Mouse (Mus musculus) forebrain, embryonic 12.5 days (tissue): ENCODE measurements around the gene Mtmr11. TPM values are rescaled to one million over a fixed set of nuclear protein-coding genes. Genes with fewer than 3 reads are reported as not detected.
"Not testable (repeated sequence)": the region's sequence is repeated elsewhere in the genome, so short reads cannot be mapped to it uniquely, and the experiment has no call there.

Experiments
- ATAC-seq: fragments of 200-750 bp; cut with Nextera tagmentation; 2 replicates; pipeline ENCODE4 v1.8.0; 2017; ENCODE audit warnings: moderate TSS enrichment; ENCODE audit not compliant: low FRiP score
- H3K27ac ChIP-seq: fragments of 300-500 bp; sonication (generic); 2 replicates; pipeline ENCODE4 v1.5.1; 2016; ENCODE audit warnings: mild to moderate bottlenecking
- H3K27me3 ChIP-seq: fragments of 300-500 bp; sonication (generic); 2 replicates; pipeline ENCODE4 v1.6.1; 2016; ENCODE audit warnings: mild to moderate bottlenecking
- H3K36me3 ChIP-seq: fragments of 300-500 bp; sonication (generic); replicated peaks from 2 replicates; pipeline ENCODE4 v1.6.1; 2016; ENCODE audit warnings: mild to moderate bottlenecking
- H3K4me1 ChIP-seq: fragments of 300-500 bp; sonication (generic); 2 replicates; pipeline ENCODE4 v1.6.1; 2016
- H3K4me2 ChIP-seq: fragments of 300-500 bp; sonication (generic); 2 replicates; pipeline ENCODE4 v1.6.1; 2016; ENCODE audit warnings: mild to moderate bottlenecking, moderate library complexity
- H3K4me3 ChIP-seq: fragments of 300-500 bp; sonication (generic); replicated peaks from 2 replicates; pipeline ENCODE4 v1.5.1; 2016; ENCODE audit warnings: mild to moderate bottlenecking
- H3K9ac ChIP-seq: fragments of 300-500 bp; sonication (generic); 2 replicates; pipeline ENCODE4 v1.6.1; 2016; ENCODE audit warnings: mild to moderate bottlenecking
- H3K9me3 ChIP-seq: fragments of 300-500 bp; sonication (generic); 2 replicates; pipeline ENCODE4 v1.6.1; 2016
- WGBS: fragments of 180-500 bp; shearing (Covaris S2); methylation state at CpG from one replicate; pipeline ENCODE4 v1.1.7; 2016; 5-methylcytosine and 5-hydroxymethylcytosine counted together
- polyA plus RNA-seq: library from polyadenylated mRNA; unstranded; fragments of >200 nt; fragmentation: Nextera tagmentation; extraction: Ambion mirVana; gene quantifications from 2 replicates; pipeline ENCODE4 v1.2.1, GENCODE M21; 2016

The Mtmr11 gene
- polyA plus RNA-seq, 1 experiment from 2014 or later, result 17.8 TPM

DNA sequence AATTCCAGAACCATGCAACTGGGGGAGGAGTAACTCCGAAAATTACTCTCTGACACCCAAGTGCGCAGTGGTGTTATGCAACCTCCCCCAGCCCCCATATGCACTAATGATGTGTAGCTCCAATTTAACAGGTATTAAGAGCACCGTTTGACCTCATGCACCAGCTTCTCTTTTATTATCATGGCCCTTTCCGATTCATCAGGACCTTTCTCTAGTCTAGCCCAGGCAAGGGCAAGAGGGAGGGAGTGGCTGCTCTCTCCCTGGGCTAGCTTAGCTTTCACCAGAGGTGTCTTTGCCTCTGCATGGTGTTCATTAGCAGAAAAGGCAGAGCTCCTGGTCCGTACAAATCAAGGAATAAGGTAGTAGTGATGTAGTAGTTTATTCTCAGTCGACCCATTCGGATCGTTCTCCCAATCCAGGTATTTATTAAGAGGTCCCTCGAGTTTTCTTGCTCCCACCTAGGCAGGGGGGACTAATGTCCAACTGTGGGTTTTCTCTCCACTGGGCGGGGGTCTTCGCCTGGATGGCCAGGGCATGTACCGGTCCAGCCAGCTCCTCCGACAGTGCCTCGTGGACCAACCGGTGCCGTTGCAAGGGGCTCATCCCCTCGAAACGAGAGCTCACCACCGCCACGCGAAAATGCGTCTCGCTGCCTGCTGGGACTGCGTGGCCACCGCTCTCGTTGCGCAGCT, 34.8 kb downstream of the Mtmr11 start:
- Histone ChIP-seq H3K36me3 (peaks cover 4% of the 10 kb centered on the region; the same call in 1 of the 2 replicates), H3K9me3 (peaks cover 4% of the 10 kb centered on the region; the same call in 1 of the 2 replicates), H3K4me3 (peak overlapping the region; percentile 64), H3K27me3 (peaks cover 10% of the 10 kb centered on the region), H3K27ac (peak overlapping the region; percentile 94), H3K9ac (peak overlapping the region; percentile 92), H3K4me2 (peak overlapping the region; percentile 94), H3K4me1 (peaks cover 14% of the 10 kb centered on the region)
- WGBS, result 20% methylated on average over 27 of the region's 27 CpGs
- ATAC-seq, result peak; percentile 51

DNA sequence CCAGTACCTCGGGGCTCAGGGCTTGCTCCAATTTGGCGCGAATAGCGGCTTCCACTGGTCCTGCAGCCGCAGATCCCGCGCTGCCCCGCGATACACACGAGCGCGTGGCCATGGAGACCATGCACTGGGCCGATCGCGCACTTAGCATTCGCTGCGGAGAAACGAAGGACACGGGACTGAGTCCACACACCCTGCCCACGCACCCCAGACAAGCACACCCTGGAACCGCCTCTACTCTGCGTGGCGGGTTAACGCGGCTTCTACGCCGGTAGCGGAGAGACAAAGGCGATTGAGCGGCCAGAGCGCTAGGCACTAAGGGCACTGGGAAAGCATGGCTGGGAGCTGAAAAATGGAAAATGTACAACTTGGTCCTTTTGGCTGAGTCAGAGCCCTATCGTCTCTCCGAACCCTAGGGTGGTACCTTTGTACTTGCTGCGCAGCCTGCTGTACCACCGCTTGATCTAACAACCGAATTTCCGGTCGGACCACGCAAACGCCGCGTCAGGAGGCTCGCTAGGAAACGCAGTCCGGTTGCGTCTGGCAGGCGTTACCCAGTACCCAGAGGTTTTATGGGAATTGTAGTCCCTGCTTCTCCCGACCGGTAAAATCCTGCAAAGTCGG, 35.4 kb downstream of the Mtmr11 start:
- Histone ChIP-seq H3K9me3 (peaks cover 4% of the 10 kb centered on the region; the same call in 1 of the 2 replicates), H3K4me1 (peaks cover 14% of the 10 kb centered on the region), H3K27ac (peak overlapping the region; percentile 94), H3K4me3 (peak overlapping the region; percentile 64), H3K9ac (peak overlapping the region; percentile 92), H3K4me2 (peak overlapping the region; percentile 94), H3K36me3 (peaks cover 4% of the 10 kb centered on the region; the same call in 1 of the 2 replicates), H3K27me3 (peaks cover 10% of the 10 kb centered on the region)
- peak; percentile 95 for ATAC-seq
- WGBS, result under 1% methylated on average over 50 of the region's 50 CpGs

DNA sequence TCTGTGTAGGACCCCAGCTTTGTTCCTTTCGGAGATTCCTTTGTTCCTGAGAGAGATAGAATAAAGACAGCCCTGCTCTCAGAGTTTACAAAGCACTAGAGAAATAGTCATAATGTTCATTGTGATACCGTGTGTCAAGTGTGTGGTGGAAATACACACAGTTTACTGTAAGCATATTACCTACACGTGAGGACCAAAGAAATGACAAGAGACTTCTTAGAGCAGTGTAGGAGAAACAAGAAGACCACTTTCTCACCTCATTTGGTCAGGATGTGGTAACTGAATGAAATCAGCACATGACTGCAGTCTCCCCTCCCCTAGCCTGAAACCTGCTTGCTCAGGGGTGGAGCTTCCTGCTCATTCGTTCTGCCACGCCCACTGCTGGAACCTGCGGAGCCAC, 36.4 kb downstream of the Mtmr11 start:
- H3K27ac ChIP-seq, result no peak overlapping the region

DNA sequence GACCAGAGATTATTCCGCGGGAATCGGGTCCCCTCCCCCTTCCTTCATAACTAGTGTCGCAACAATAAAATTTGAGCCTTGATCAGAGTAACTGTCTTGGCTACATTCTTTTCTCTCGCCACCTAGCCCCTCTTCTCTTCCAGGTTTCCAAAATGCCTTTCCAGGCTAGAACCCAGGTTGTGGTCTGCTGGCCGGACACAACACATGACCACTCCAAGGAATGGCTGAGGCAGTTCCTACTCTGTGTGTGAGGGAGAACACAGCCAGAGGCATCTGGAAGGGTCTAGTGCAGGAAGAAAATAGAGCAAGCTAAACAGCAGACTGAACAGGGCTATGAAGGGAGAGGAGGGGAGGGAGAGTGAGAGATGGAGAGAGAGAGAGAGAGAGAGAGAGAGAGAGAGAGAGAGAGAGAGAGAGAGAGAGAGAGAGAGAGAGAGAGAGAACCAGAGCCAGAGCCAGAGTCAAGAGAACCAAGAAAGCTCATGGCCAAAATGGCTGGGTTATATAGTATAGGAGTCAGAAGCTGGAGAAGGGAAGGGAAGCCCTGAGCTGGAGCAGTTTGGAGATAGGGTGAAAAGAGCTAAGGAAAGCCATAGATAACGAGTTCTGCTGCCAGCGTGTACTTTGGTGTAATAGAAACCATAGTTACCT, 36.9 kb downstream of the Mtmr11 start:
- Histone ChIP-seq H3K4me2 (peak overlapping the region; percentile 94; the same call in 1 of the 2 replicates), H3K4me1 (peaks cover 14% of the 10 kb centered on the region)
- not testable (repeated sequence) for H3K27me3 ChIP-seq, H3K36me3 ChIP-seq, ATAC-seq, H3K4me3 ChIP-seq, H3K9me3 ChIP-seq, H3K9ac ChIP-seq, H3K27ac ChIP-seq
- 29% methylated on average over 8 of the region's 8 CpGs for WGBS

More for the DNA sequence above, 36.4 kb downstream of the Mtmr11 start:
- H3K36me3 ChIP-seq, result peaks cover 4% of the 10 kb centered on the region; the same call in 1 of the 2 replicates
- H3K4me2 ChIP-seq, result peak overlapping the region; percentile 94
- H3K9ac ChIP-seq, result 0 out of 2 replicates have a peak overlapping the region, but pooled peaks have one; percentile 92
- H3K4me1 ChIP-seq, result peaks cover 14% of the 10 kb centered on the region
- H3K4me3 ChIP-seq, result peak overlapping the region; percentile 64
- peaks cover 4% of the 10 kb centered on the region; the same call in 1 of the 2 replicates for H3K9me3 ChIP-seq
- peaks cover 10% of the 10 kb centered on the region for H3K27me3 ChIP-seq
- WGBS, result 2% methylated on average over 6 of the region's 6 CpGs
- ATAC-seq, result peak; percentile 27; the same call in 1 of the 2 replicates

DNA sequence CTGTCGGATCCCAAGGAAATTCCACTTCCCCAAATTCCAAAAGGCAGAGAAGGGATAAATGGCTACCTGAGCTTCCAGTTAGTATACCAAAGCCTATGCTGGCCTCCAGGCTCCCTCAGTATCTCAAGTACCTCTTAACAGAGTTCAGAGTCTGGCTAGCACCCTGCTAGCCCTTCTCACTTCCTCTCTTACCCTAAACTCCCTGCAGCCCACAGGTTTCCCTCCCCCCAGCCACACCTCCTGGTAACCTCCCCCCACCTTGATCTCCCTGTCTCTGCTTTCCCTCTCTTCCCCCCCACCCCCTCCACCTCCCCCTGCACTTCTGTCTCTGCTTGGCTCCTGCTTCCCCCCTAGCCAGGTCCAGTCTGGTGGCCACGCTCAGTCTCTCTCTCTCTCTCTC, 37.9 kb downstream of the Mtmr11 start:
- Histone ChIP-seq H3K9me3 (peaks cover 4% of the 10 kb centered on the region; the same call in 1 of the 2 replicates), H3K36me3 (peaks cover 4% of the 10 kb centered on the region; the same call in 1 of the 2 replicates), H3K4me2 (no peak overlapping the region), H3K4me1 (peaks cover 14% of the 10 kb centered on the region), H3K9ac (no peak overlapping the region), H3K27me3 (peaks cover 10% of the 10 kb centered on the region), H3K27ac (no peak overlapping the region), H3K4me3 (no peak overlapping the region)
- ATAC-seq, result no peak
- WGBS, result 85% methylated on average over 2 of the region's 2 CpGs

DNA sequence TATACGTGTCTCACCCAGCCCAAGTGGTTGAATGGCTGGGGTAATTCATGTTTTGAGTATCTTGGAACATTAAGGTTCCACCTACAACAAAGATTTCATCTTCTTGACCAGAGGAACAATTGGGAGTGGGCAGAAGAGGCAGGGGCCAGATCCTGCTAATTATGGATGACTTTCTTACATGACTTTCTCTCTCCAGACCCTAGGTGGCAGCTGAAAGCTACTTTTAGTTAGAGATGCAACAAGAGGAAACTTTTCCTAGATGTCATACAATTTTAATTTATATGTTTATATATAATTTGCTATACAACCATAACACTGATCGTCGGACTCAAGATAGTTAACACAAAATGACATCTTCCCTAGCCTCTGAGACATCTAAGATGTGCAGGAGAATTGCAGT, 46.0 kb downstream of the Mtmr11 start:
- Histone ChIP-seq H3K9me3 (no peaks in the 10 kb centered on the region), H3K27ac (no peak overlapping the region), H3K36me3 (no peaks in the 10 kb centered on the region), H3K4me3 (no peak overlapping the region), H3K9ac (no peak overlapping the region), H3K27me3 (0 out of 2 replicates have a peak, but pooled peaks cover 3% of the 10 kb centered on the region), H3K4me1 (peaks cover 3% of the 10 kb centered on the region; the same call in 1 of the 2 replicates), H3K4me2 (no peak overlapping the region)
- 86% methylated on average over 3 of the region's 3 CpGs for WGBS
- no peak for ATAC-seq

DNA sequence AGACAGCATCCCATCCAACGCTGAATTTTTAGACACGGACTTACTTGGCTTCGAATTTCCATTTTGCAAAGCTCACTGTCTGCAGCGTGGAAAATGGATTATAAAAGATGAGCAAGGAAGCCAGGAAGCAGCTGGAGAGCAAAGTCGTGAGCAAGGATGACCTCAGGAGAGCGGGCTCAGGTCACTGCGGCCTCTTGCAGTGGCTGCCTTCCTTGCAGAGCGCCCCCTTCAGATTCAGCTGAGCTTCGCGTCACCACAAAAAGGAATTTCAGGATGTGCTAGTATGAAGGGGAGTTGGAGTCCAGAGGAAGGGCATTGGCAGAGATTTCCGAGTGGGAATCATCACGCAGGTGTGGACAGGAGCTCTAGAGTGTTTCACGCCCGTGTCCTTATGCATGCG, 47.4 kb downstream of the Mtmr11 start:
- H3K4me1 ChIP-seq, result peaks cover 3% of the 10 kb centered on the region; the same call in 1 of the 2 replicates
- H3K27ac ChIP-seq, result no peak overlapping the region
- no peak overlapping the region for H3K9ac ChIP-seq
- ATAC-seq, result no peak
- H3K4me2 ChIP-seq, result no peak overlapping the region
- H3K9me3 ChIP-seq, result no peaks in the 10 kb centered on the region
- no peak overlapping the region for H3K4me3 ChIP-seq
- no peaks in the 10 kb centered on the region for H3K36me3 ChIP-seq
- 23% methylated on average over 15 of the region's 15 CpGs for WGBS
- H3K27me3 ChIP-seq, result 0 out of 2 replicates have a peak, but pooled peaks cover 3% of the 10 kb centered on the region

DNA sequence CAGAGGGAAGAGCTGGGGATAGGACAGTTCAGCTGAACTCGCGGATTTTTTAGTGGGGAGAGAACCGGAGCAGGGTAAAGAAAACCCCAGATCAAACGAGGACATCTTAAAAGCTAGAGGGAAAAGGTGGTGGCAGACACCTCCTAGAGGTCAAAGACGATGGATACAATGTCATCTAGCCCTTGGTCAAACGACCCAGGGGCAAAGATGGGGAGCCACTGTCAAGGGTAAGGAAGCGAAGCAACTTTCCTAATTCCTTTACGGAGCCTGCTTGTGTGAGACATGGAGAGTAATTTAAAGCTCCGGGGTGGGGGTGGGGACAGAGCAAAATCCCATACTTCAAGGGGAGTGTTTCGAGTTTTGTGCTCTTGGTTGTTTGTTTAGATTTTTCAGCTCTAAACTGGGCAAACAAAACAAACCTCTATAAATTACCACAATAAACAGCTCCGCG, 57.4 kb downstream of the Mtmr11 start:
- H3K27ac ChIP-seq, result peak overlapping the region; percentile 99
- peak overlapping the region; percentile 87 for H3K9ac ChIP-seq
- H3K4me1 ChIP-seq, result peaks cover 34% of the 10 kb centered on the region
- peak overlapping the region; percentile 72 for H3K4me2 ChIP-seq
- H3K36me3 ChIP-seq, result no peaks in the 10 kb centered on the region
- H3K4me3 ChIP-seq, result peak overlapping the region; percentile 62
- WGBS, result under 1% methylated on average over 12 of the region's 12 CpGs
- peak; percentile 24 for ATAC-seq
- H3K9me3 ChIP-seq, result no peaks in the 10 kb centered on the region
- no peaks in the 10 kb centered on the region for H3K27me3 ChIP-seq

DNA sequence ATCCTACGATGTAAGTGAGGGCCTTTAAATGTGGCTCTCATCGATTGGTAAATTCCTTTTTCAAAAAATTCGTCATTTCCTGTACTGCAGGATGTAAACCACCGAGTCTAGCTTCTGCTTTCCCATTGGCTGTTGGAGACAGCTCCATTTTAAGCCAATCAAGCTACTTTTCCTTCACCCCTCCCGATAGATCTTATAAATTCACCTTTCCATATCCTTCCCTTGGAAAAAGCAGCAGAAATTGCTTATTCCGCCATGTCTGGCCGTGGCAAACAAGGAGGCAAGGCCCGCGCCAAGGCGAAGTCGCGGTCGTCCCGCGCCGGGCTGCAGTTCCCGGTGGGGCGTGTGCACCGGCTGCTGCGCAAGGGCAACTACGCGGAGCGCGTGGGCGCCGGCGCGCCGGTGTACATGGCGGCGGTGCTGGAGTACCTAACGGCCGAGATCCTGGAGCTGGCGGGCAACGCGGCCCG, 57.9 kb downstream of the Mtmr11 start, which contains the start of the genes Bola1 and Hist2h2ab:
Bola1 (minus strand) TSS at position 49 of the 470 bp plus-strand sequence.
Hist2h2ab (plus strand) TSS at position 205 of the 470 bp plus-strand sequence.
- H3K4me2 ChIP-seq, result peak within 1 kb of the TSS; percentile 72
- H3K9me3 ChIP-seq, result no peaks in the 10 kb centered on the region
- H3K27ac ChIP-seq, result peak within 1 kb of the TSS; percentile 99
- no peaks in the 10 kb centered on the region for H3K36me3 ChIP-seq
- under 1% methylated on average over 37 of the region's 37 CpGs for WGBS
- H3K9ac ChIP-seq, result peak within 1 kb of the TSS; percentile 87
- H3K27me3 ChIP-seq, result no peaks in the 10 kb centered on the region
- peaks cover 37% of the 10 kb centered on the region for H3K4me1 ChIP-seq
- peak within 1 kb of the TSS; percentile 62 for H3K4me3 ChIP-seq
- ATAC-seq, result peak; percentile 92

DNA sequence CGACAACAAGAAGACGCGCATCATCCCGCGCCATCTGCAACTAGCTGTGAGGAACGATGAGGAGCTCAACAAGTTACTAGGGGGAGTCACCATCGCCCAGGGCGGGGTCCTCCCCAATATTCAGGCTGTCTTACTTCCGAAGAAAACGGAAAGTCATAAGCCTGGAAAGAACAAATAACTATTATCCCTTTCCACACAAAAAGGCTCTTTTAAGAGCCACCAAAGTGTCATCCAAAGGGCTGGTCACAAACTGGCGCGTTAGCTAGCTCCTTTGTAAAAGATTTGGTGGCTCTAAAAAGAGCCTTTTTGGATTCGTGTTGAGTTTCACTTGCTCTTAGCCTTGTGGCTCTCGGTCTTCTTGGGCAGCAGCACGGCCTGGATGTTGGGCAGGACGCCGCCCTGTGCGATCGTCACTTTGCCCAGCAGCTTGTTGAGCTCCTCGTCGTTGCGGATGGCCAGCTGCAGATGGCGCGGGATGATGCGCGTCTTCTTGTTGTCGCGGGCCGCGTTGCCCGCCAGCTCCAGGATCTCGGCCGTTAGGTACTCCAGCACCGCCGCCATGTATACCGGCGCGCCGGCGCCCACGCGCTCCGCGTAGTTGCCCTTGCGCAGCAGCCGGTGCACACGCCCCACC, 58.4 kb downstream of the Mtmr11 start:
- ATAC-seq, result peak; percentile 28; the same call in 1 of the 2 replicates
- peak overlapping the region; percentile 72 for H3K4me2 ChIP-seq
- peak overlapping the region; percentile 99 for H3K27ac ChIP-seq
- not testable (repeated sequence) for H3K27me3 ChIP-seq, H3K36me3 ChIP-seq, H3K9me3 ChIP-seq
- H3K4me3 ChIP-seq, result peak overlapping the region; percentile 62
- H3K9ac ChIP-seq, result peak overlapping the region; percentile 87
- under 1% methylated on average over 39 of the region's 47 CpGs for WGBS
- peaks cover 42% of the 10 kb centered on the region for H3K4me1 ChIP-seq

DNA sequence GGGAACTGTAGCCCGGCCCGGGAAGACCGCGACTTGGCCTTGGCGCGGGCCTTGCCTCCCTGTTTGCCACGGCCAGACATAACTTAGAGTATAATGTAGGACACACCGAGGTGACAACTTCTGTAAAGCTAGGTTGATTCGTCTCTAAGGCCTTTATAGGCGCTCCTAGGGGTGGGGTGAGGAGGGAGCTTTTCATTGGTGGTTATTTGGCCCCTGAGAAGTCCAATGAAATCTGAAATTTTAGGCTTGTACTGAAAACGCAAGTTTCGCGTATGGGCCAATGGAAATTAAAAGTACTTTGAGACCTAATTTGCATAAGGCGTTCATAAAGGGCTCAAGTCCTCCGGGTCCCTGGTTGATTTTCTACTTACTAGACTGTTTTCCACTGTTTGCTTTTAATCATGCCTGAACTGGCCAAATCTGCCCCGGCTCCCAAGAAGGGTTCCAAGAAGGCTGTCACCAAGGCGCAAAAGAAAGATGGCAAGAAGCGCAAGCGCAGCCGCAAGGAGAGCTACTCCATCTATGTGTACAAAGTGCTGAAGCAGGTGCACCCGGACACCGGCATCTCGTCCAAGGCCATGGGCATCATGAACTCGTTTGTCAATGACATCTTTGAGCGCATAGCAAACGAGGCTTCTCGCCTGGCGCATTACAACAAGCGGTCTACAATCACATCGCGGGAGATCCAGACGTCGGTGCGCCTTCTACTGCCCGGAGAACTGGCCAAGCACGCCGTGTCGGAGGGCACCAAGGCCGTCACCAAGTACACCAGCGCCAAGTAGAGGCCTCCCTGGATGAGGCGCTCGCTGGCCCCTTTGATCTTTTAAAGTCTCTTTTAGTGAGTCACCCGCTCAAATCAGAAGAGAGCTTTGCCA, 59.2 kb downstream of the Mtmr11 start, which contains the start of the genes Hist2h2ac and Hist2h2be:
Hist2h2ac (minus strand) TSS at position 116 of the 875 bp plus-strand sequence.
Hist2h2be (plus strand) TSS at position 355 of the 875 bp plus-strand sequence.
- ATAC-seq, result peak; percentile 87
- H3K4me2 ChIP-seq, result peak within 1 kb of the TSS; percentile 72
- H3K27ac ChIP-seq, result peak within 1 kb of the TSS; percentile 99
- H3K9ac ChIP-seq, result peak within 1 kb of the TSS; percentile 87
- H3K9me3 ChIP-seq, result no peaks in the 10 kb centered on the region
- under 1% methylated on average over 43 of the region's 43 CpGs for WGBS
- peak within 1 kb of the TSS; percentile 62 for H3K4me3 ChIP-seq
- H3K27me3 ChIP-seq, result no peaks in the 10 kb centered on the region
- peaks cover 50% of the 10 kb centered on the region for H3K4me1 ChIP-seq
- no peaks in the 10 kb centered on the region for H3K36me3 ChIP-seq
